Mouse (Mus musculus): ENCODE measurements around the gene Gm12248.

DNA sequence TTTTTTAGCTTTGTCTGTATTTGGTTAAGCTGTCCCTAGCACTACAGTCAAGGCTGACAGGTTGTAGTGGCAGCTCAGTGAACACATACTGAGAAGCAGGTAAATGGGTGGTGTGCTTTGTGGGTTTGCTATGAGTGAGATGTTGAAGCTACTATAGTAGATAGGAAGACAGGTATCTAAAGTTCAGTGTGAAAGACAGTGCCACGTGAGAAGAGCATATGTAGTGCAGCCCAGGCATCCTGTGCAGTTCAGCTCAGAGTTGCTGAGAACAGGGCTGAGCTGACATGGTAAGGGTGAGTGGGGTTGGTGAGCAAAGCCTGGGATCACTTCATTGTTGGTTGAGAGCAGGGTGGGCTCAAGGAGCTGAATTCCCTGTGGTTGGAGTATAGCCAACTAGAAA is 75.5 kb downstream of the Gm12248 start:
- TF ChIP-seq CTCF (IDR thresholded peaks at IDR 0.05) = no peak
- TF ChIP-seq EP300 (IDR thresholded peaks at IDR 0.05) = no peak

Data from lung, postnatal 0 days (tissue).